Mouse (Mus musculus) kidney, adult 11 months (tissue): ENCODE measurements around the gene Fam120c.
"Not testable (repeated sequence)": the region's sequence is repeated elsewhere in the genome, so short reads cannot be mapped to it uniquely, and the experiment has no call there.

Experiments used
- DNase-seq: peaks from one replicate; pipeline ENCODE4 v3.0.0; 2022

Gene Fam120c

DNA sequence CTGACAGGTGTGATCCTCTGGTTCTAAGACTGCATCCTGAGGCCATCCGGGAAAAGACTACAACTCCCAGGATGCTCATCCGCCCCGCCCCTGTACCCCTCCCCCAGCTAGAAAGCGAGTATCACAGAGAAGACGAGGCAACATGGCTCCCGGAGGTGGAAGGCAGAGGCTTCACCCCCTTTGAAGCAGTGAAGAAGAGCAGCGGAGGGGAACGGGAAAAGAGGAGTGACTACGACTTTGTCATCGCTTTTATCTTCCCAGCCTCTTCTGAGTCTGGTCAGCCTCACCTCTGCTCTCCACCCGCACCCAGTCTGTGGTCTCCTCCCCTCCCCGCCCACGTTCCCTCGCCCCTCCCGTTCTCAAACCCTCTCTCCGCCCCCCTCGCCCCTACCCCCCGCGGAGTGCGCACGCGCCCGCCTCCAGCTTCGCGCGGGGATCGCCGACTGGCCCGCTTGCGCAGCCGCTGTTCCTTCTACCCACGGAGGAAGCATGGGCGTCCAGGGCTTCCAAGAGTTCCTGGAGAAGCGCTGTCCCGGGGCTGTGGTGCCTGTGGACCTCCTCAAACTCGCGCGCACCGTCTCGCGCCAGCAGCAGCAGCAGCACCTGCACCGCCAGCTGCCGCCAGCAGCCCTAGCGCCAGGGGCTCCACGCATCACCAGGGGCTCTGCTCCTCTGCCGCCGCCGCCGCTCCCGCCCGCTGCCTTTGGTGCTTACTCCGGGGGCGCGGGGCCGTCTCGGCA lies at the start of gene Fam120c:
Fam120c (plus strand) TSS at position 415 of the 740 bp plus-strand sequence.
- peak; percentile 75 for DNase-seq

DNA sequence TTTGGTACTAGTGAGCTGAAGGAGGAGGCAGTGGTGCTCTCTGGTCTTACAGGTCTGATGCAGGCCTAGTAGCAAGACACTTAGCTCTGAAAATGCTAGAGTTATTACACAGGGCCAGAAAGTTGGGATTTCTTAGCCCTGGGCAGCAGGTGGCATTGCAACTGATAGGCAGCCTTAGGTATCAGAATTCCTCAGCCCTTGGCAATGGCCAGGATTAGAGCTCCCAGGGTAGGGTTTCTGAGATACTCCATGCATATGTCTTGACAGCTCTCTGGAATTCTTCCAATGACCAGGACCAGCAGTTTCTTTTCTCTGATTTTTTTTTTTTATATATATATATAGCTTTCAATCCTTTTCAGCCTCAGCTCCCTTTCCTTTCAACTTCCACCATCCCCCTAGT lies 45.6 kb upstream of the Fam120c start:
- DNase-seq: no peak

DNA sequence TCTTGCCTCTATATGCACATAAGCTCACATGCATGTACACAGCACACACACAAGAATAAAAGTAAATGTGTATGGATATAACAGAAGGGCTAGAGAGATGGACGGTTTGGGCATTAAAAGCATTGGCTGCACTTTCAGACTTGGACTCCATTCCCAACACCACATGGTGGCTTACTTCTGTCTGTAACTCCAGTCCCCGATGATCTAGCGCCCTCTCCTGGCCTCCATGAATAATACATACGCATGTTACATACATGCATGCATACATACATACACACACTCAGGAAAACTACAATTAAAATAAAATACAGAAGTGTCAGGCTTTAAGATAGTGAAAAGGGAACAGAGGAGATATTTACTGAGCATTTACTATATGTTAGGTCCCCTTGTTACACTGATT lies 30.2 kb upstream of the Fam120c start:
- no peak for DNase-seq

DNA sequence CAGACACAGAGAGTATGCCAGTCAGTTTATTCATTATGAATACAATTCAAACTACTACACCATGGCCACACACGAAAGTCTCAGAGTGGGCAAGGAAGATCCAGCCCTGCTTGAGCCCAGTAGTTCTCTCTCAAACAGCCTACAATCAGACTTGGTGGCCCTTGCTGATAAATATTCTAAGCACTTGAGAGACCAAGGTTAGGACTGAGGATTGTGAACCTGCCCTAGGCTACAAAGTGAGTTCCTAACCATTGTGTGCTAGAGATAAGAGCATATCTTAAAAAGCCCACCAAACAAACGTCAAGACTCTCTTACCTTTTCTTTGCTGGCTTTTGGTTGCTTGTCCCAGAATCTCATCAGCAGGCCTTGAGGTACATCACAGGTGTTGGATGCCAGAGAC lies 10.4 kb upstream of the Fam120c start:
- no peak for DNase-seq

DNA sequence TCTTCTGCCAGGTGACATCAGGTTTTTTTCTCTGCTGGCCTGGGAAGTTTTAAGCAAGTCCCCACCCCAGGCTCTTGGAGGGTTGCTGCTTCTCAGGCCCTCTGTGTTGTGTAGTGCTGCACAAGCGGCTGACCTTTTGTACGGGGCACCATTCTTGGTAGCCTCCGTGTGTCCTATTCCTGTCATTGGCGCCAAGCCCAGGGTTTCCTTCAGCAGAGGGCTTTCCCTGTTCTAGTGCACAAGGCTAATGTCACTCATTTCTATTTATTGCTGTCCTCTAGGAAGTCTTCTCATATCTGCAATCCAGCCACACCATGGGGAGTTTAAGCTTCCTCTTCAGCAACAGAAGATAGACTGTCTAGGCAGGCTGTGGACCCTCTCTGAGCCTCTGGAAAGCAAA lies 6.2 kb upstream of the Fam120c start:
- DNase-seq: peak; percentile 20

DNA sequence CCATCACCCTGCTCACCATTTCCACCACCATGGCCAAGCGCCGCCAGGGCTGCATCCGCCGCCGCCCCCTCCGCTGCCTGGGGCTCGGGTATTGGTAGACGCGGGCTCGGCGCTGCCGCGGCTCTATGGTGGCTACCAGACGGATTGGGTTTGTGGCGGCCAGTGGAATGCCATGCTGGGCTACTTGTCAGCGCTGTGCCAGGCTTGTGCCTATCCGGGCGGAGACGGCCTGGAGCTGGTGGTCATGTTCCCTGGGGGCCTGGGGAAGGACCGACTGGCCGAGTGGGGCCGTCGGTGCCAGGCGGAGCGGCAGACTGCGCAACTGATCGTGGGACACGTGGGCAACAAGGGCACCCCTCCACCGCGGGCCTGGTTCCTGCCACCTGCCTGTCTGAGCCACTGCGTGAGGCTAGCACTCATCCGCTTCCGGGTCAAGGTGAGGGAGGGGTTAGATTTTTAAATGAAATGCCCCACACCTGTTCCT lies 568 bp downstream of the Fam120c start:
- DNase-seq: peak; percentile 58

DNA sequence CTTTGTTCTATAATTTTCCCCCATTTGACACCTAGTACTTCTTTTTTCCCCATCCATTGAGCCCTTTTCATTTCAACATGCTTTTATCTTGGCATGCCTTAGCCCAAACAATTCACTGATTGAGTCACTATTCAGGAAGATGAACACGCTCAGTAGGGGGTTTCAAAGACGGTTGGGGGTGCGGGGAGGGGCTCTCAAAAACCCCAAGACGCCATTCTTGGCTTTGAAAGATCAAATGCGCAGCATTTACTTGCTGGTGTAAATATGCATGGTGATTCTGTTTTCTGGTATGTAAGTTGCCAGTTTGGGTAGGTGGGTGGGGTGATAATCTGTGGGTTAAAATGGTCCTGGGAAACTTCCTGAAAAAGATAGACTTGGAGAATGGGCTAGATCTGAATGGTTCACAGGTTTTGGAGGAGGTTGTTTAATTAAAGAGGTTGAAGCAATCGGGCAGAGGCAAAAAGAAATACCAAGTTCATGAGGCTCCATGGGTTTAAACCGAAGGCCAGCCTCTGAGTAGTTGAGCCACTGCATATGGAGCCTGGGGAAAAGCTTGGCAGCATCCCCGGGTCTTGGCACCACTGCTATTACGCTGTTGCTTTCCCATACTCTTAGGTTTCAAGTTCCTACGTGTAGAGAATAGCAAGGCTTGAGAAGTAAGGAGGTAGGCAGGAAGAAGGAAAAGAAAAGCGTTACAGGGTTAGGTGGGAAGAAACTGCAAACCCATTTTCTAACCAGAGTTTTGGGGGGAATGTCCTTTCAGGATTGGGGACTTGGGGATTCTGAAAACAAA lies 1.6 kb downstream of the Fam120c start:
- no peak for DNase-seq

DNA sequence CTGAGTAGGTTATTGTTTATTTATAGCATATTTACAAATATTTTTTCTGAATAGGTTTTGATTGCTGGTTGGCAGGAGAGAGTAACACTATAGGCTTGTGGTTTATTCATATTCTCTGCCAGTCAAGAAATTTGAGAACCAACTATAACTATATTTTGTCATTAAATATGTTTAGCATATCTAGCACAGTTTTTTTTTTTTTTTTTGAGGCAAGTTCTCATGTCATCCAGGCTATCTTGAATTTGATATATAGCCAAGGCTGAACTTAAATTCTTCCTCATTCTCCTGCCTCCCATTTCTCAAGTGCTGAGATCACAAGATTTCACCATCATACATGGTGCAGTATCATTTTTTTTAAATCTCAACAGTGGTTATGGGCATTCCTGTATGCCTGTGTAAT lies 3.3 kb downstream of the Fam120c start:
- DNase-seq: no peak

DNA sequence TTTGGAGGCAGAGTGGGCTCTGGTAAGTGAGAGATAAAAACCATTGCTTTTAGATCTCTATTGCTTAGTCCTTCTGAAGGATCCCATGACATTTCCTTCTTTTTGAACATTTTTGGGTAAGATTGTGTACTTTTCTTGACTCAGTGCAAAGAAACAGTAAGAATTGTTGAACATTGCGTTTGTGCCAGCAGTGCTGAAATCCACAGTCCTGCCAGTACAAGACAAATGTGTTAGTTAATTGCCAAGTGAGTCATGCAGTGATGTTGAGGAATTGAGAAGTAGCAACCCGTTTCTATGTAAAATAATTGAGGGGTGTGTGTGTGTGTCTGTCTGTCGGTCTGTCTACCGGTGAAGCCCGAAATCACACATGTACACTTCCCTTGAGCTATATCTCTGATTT lies 5.3 kb downstream of the Fam120c start:
- DNase-seq: no peak

DNA sequence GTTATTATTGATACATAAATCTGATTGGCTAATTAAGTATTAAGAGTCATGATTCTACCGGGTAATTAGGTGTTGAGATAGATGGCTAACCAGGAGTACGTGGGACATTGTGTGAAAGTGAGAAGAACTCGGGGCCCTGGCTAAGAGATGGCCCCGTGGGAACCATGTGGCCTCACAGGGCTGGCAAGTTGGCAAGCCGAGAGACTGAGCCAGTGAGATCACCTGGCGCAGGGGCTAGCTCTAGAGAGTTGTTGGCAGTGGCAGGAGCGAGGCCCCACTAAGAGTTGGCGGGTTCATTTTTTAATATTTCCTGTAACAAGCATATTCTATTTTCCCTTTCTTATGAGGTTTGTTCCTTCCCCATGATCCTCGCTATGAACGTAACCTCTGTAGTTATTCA lies 74.8 kb downstream of the Fam120c start:
- no peak for DNase-seq

DNA sequence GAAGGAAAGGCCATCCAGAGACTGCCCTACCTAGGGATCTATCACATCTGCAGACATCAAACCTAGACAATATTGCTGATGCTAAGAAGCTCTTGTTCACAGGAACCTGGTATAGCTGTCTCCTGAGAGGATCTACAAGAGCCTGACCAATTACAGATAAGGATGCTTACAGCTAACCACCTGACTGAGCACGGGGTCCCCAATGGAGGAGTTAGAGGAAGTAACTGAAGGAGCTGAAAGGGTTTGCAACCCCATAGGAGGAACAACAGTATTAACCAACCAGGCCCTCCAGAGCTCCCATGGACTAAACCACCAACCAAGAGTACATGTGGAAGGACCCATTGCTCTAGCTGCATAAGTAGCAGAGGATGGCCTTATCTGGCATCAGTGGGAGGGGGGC lies 76.8 kb downstream of the Fam120c start:
- DNase-seq: no peak

DNA sequence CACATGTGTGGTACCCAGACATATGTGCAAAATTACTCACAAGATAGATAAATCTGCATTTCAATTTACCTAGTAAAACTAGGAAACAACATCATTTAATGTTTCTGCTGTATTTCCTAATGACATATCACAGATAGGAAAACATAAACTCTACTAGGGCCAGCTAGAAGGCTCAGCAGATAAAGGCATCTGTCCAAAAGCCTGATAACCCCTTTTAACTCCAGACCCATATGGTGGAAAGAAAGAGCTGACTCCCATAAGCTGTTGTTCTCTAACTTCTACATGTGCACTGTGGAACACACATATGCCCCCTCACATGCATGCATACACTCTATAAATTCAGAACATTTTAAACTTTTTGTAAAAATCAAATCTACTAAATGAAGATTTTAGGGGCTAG lies 99.7 kb downstream of the Fam120c start:
- no peak for DNase-seq

DNA sequence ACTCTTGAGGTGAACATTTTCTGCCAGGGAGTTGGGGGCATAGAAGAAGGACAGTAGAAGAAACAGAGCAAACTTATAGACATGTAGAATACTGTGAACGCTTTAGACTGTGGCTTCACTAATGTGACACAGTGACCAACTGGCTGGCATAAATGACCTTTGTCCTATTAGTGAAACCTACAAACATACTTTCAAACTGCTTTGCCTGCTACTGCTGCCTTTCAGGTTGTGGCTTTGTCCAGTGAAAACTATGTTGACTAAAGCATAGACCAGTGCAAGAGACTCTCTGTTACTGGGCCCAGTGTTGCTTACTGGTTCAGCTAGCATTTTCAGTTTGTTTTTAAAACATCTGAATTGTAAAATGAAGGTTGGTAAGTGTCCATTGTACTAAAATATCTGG lies 100.2 kb downstream of the Fam120c start:
- DNase-seq: no peak

DNA sequence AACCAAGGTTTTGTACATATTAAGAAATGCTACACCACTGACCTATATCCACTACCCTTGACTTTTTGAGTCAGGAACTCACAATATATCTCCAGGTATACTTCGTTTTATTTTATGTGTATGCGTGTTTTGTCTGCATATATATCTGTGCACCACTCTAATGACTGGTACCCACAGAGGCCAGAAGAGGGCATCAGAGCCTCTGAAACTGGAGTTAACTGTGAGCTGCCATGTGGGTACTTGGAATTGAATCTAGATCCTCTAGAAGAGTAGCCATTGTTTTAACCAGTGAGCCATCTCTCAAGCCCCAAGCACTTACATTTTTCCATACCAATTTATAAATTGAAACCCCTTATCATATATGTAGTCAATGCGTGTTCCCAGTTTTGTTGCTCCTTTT lies 144.2 kb downstream of the Fam120c start:
- no peak for DNase-seq

DNA sequence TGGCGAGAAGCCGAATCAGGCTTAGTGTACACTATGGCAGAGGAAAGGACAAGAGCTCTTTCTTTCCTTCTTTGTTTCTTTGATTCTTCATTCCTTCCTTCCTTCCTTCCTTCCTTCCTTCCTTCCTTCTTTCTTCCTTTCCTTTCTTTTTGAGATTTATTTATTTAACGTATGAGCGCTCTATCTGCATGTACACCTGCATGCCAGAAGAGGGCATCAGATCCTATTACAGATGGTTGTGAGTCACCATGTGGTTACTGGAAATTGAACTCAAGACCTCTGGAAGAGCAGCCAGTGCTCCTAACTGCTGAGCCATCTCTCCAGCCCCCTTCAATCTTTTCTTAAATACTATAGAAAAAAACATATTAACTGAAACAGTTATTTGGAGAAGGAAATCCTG lies 149.3 kb downstream of the Fam120c start:
- DNase-seq: not testable (repeated sequence)

DNA sequence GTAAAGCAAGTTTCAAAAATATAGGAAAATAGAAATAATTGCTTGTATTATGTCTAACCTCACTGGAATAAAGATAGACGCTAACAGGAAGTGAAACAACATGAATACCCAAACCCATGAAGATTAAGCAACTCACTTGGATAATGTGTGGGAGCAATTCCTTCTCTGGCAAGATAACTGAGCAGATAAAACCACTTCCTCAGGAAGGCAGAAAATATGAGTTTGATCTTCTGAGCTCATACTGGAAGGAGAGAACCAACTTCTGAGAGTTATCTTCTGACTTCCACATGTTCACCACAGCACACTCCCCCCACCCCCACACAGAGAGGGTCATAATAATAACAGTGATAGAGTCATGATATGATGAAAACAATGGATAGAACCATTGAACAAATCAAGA lies 152.6 kb downstream of the Fam120c start:
- no peak for DNase-seq

DNA sequence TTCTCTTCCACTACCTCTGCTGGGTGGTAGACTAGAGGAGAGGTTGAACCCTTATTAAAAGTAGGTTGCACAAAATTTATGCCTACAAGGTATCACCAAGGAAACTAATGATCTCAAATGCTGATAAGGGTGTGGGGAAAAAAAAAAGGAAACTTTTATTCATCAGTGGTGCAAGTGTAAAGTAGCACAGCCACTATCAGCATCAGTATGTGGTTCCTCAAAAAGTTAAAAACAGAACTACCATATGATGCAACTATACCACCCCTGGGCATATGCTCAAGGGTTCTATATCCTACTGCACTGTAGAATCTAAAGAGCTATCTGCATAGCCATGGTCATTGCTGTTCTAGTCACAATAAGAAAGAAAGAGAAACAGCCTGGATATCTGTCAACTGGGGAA lies 164.6 kb downstream of the Fam120c start:
- no peak for DNase-seq

DNA sequence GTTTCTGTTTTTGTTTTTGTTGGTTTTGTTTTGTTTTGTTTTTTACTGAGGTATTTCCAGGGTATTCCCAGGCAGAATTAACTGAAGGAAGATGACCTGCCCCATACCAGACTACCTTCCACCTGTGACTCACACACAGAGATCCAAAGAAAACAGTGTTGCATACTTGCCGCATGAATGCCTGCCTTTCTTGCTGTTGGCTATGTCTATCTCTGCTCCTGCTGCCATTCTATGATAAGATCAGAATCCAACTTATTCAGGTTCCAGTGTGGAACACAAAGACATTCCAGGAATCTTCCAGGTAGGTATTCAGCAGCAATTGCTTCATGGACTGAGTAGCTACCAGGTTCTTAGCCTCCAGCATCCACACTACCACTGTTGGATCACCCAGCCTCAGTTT lies 165.9 kb downstream of the Fam120c start:
- no peak for DNase-seq

DNA sequence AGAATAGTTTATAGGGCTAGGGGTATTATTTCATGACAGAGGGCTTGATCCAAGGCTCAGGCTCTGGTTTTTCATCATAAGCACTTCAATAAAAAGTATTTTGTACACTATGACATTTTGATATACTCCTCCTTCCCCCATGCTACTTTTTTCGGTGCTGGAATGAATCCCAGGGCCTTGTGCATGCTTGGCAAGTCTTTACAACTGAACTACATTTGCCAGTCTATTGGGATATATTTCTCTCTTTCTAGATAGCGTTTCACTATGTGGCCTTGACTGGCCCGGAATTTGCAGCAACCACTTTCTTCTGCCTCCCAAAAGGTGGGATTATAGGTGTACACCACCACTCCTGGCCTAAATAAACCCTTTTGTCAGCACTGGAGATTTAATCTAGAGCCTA lies 169.1 kb downstream of the Fam120c start:
- no peak for DNase-seq

DNA sequence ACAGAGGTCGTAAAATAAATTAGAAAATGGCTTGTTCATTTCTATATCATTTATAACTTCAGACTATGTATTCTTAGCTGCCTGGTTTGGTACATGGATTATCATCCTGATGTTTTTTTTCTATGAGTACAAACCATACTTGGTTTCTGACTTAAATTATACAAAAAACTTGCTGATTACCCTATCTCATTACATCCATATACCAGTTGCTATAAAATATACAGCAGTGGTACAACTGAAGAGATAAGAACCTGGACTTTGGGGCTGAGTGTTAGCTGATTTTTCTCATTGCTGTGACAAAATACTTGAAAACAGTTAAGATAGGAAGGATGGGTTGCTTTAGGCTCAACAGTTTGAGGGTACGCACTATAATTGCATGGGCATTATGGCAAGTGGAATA lies 169.7 kb downstream of the Fam120c start:
- DNase-seq: no peak

DNA sequence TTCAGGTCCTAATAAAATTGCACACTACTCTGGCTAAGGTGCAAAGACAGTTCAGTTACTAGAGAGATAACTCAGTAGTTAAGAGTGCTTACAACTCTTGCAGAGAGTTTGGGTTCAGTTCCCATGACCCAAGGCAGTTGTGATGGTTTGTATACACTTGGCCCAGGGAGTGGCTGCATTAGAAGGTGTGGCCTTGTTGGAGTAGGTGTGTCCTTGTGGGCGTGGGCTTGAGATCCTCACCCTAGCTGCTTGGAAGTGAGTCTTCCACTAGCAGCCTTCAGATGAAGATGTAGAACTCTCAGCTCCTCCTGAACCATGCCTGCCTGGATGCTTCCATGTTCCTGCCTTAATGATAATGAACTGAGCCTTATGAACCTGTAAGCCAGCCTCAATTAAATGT lies 174.2 kb downstream of the Fam120c start:
- no peak for DNase-seq

DNA sequence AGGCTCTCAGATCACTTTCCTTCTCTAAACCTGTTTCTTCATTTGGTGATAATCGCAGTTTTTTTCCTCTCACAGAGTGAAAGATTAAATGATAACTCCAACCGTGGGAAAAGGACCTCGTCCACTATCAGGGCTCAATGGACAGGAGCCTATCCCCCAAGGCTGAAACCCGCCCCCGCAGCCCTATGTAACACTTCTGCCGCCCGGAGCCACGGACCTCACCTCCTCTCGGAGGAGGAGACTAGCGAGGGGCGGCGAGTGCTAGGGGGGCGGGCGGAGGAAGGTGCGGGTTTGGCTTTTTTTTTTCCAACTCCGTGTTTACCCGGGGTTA lies 176.1 kb downstream of the Fam120c start:
- no peak for DNase-seq

DNA sequence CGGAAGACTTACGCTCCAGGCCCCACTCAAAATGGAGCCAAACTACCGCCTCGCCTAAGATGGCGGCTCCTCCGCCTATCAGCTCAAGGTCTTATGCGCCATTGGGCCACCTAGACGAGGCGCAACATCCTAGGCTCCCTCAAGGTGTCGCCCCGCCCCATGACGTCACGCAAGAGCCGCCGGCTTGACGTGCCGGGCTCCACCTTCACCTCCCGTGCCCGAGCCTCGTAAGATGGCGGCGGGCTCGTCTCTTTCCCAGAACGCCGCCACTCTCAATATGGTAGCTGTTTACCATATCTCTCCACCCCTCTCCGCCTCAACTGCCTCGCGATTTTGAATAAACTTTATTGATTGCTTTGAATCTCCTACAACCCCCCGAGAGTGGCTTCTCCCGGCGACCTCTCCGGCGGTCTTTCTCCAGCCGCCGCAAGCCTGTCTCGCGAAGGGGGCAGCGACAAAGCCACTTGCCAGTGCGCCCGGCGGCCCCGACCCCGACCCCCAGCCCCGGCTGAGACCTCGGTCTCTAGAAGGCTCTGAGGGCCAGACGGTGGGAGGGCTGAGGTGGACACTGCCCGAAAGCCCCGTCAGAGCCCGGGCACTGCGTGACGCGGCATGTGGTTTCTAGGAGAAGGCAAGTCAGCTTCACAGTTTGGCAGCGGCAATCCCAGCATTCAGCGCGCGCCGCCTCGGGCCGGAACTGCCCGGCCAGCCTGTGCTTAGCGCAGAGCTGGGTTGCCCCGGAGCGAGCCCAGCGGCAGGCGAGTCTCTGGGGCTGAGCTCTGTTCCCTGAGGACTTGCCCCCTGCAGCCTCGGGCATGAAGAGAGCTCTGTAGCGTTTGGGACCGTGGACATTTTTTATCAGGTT lies 176.7 kb downstream of the Fam120c start, which contains the start of gene Phf8:
Phf8 (plus strand) TSS at position 215 of the 865 bp plus-strand sequence.
- peak; percentile 97 for DNase-seq
